ENCODE assay signal across 8 mouse cellular contexts in the genomic region with DNA sequence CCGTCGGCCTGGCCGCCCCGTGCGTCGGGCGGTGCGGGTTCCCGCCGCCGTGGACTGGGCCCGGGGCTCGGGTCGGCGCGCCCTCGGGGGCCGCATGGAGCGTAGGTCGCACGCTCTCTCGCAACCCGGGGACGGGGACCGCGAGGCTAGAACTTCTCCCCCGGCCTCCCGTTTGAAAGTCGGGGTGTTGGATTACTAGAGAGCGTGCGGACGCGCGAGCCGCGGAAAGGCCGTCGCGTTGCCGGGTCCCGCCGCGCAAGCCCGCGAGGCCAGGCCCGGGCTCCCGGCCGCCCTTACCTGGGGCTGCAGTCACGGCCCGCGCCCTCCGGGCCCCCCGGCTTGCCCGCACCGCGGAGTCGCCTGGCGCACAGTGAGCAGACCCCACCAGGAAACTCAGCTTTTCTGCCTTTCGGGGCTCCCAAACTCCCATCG. TPM values are rescaled to one million over a fixed set of nuclear protein-coding genes. Genes with fewer than 3 reads are reported as not detected.
A peak's percentile ranks its signal among the peaks of the same experiment; 100 is the strongest.
DNase-seq lines count a peak whose midpoint lies in the region; ATAC-seq and TF ChIP-seq lines count a peak whose summit lies in the region.

No protein-coding gene starts in this region.

- DNase-seq in urinary bladder, adult 18-20 months (ENCODE audit: low spot score in 2 of 2) = peak; percentile 12 to 67
- no peak for DNase-seq in urinary bladder, postnatal 10 days (ENCODE audit: low spot score)
- peak; percentile 71 for DNase-seq in embryo, embryonic 11 days
- DNase-seq in gastrocnemius, postnatal 36 days = peak; percentile 4 to 68
- DNase-seq in liver, embryonic 11.5 days (ENCODE audit: low spot score) = peak; percentile 76
- peak; percentile 77 for DNase-seq in neural tube, embryonic 10.5 days (ENCODE audit: extremely low spot score, low spot score)
- DNase-seq in thymus, adult 2 months = peak; percentile 58

- peak overlapping the region; percentile 65 for H3K4me2 ChIP-seq in intestine, embryonic 15.5 days (replicated peaks)
- peak overlapping the region; percentile 77 for H3K4me2 ChIP-seq in liver, embryonic 11.5 days

- no peaks in the 10 kb centered on the region for H3K9me3 ChIP-seq in intestine, embryonic 15.5 days
- no peaks in the 10 kb centered on the region for H3K9me3 ChIP-seq in liver, embryonic 11.5 days (ENCODE audit: control insufficient read depth, low read length)

- intact Hi-C loops in gastrocnemius, postnatal 36 days (cut with DNase I) = loop anchor here (5.0 kb wide), 3 partner anchors 56 to 119 kb away; a partner anchor contains a TSS

- H3K9ac ChIP-seq in intestine, embryonic 15.5 days = peak overlapping the region; percentile 95
- H3K9ac ChIP-seq in liver, embryonic 11.5 days (ENCODE audit: low read depth, low read length) = peak overlapping the region; percentile 99

- H3K27ac ChIP-seq in intestine, embryonic 15.5 days = peak overlapping the region; percentile 98
- peak overlapping the region; percentile 98 for H3K27ac ChIP-seq in liver, embryonic 11.5 days (ENCODE audit: low read depth, low read length)
- H3K27ac ChIP-seq in thymus, adult 2 months (ENCODE audit: control insufficient read depth, insufficient read depth, low read length) = no peak overlapping the region

- TF ChIP-seq POLR2A in thymus, adult 2 months (IDR thresholded peaks at IDR 0.05; ENCODE audit: control insufficient read depth, extremely low read depth, insufficient read depth, low read length, poor library complexity) = no peak

- peak overlapping the region; percentile 89 for H3K4me3 ChIP-seq in intestine, embryonic 15.5 days (replicated peaks)
- H3K4me3 ChIP-seq in liver, embryonic 11.5 days (ENCODE audit: low read depth, low read length) = peak overlapping the region; percentile 95
- H3K4me3 ChIP-seq in thymus, adult 2 months (ENCODE audit: control insufficient read depth, insufficient read depth, low read length) = peak overlapping the region; percentile 74

- ATAC-seq in intestine, embryonic 15.5 days = peak; percentile 29
- ATAC-seq in liver, embryonic 11.5 days (replicated peaks; ENCODE audit: low FRiP score) = peak; percentile 65

- H3K4me1 ChIP-seq in intestine, embryonic 15.5 days (replicated peaks) = peaks cover 10% of the 10 kb centered on the region
- H3K4me1 ChIP-seq in liver, embryonic 11.5 days (replicated peaks; ENCODE audit: control insufficient read depth, insufficient read depth, low read length) = peaks cover 23% of the 10 kb centered on the region
- peaks cover 2% of the 10 kb centered on the region; the same call in 1 of the 2 replicates for H3K4me1 ChIP-seq in thymus, adult 2 months (replicated peaks; ENCODE audit: control insufficient read depth, insufficient read depth, low read length)

- H3K27me3 ChIP-seq in intestine, embryonic 15.5 days (replicated peaks) = 0 out of 2 replicates have a peak, but pooled peaks cover 3% of the 10 kb centered on the region
- no peaks in the 10 kb centered on the region for H3K27me3 ChIP-seq in liver, embryonic 11.5 days (replicated peaks; ENCODE audit: control insufficient read depth, insufficient read depth, low read length)
- H3K27me3 ChIP-seq in thymus, adult 2 months (ENCODE audit: control insufficient read depth, insufficient read depth, low read length) = no peaks in the 10 kb centered on the region

- H3K36me3 ChIP-seq in intestine, embryonic 15.5 days = no peaks in the 10 kb centered on the region
- no peaks in the 10 kb centered on the region for H3K36me3 ChIP-seq in liver, embryonic 11.5 days (ENCODE audit: control insufficient read depth, insufficient read depth, low read length)
- H3K36me3 ChIP-seq in thymus, adult 2 months (ENCODE audit: control insufficient read depth, insufficient read depth, low read length) = no peaks in the 10 kb centered on the region

- no peak for TF ChIP-seq CTCF in thymus, adult 2 months (IDR thresholded peaks at IDR 0.05; ENCODE audit: borderline replicate concordance, control insufficient read depth, extremely low read depth, insufficient read depth, low read length, poor library complexity)

- under 1% methylated on average over 60 of the region's 60 CpGs for WGBS in intestine, embryonic 15.5 days
- WGBS in liver, embryonic 11.5 days = under 1% methylated on average over 56 of the region's 60 CpGs
- WGBS in thymus, adult 2 months = under 1% methylated on average over 60 of the region's 60 CpGs

RNA-seq across cellular contexts. Expression of a gene that starts 1.7 kb away (rescaled TPM):
- 100 to 1,000 TPM; 102 to 114 TPM for total RNA-seq in gastrocnemius, postnatal 36 days (2021)
- 62.9 and 75.2 TPM in 2 replicates for polyA plus RNA-seq in intestine, embryonic 15.5 days (2015; fragmentation: Nextera tagmentation; extraction: Ambion mirVana)
- 146 and 148 TPM in 2 replicates for polyA plus RNA-seq in liver, embryonic 11.5 days (2014; fragmentation: Nextera tagmentation; extraction: Ambion mirVana)
- polyA plus RNA-seq in thymus, adult 2 months (2012; rRNA removed) = 19.9 and 20.4 TPM in 2 replicates
